Mouse (Mus musculus): Measurements from ENCODE around the gene Agpat3.
"Not testable (repeated sequence)": the region's sequence is repeated elsewhere in the genome, so short reads cannot be mapped to it uniquely, and the experiment has no call there.

The Agpat3 gene

DNA sequence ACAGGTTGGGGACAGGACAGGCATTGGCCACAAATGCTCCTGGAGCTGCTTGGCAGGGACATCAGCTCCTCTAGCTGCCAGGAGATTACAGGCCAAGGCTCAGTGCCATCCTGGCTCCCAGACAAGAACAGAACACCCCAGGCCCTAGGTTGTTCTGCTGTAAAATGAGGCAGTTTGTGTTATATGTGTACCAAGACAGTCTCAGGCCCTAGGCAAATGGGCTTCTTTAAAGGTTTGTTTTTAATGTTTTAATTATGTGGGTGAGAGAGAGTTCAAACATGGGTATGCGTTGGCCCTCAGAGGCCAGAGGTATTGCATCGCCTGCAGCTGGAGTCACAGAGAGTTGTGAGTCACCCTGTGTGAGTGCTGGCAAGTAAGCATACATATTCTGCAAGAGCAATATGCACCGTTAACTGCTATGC, 8.0 kb upstream of the Agpat3 start:
- DNase-seq: no peak

DNA sequence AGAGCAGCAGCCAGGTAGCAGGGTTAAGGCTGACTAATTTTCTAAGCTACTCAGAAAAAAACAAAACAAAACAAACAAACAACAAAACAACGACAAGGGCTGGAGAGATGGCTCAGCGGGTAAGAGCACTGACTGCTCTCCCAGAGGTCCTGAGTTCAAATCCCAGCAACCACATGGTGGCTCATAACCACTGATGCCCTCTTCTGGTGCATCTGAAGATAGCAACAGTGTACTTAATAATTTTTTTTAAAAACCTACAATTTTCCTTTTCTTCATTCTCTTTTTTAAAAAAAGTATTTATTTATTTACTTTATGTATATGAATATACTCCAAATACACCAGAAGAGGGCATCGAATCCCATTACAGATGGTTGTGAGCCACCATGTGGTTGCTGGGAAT, 6.7 kb upstream of the Agpat3 start:
- not testable (repeated sequence) for DNase-seq

GRCm38 (mm10) chr10:78358266-78358665, 6.0 kb upstream of the Agpat3 start:
- no peak for DNase-seq

DNA sequence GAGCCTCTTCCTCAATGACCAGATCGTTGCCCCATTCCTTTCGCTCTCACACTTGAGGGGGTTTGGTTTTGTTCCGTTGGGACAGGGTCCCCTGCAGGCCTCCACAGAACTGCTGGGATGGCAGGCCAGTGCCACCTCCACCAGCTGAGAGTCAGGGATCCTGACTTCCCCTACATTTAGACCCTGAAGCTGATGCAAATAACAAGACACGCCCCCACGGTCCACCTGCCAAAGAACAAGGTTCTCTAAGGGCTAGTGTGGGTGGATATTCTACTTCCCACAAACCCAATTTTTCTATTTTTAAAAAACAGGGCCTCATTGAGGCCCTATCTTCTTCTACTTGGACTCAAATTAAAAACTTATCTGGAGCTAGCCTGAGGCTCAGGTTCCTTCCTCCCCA, 5.5 kb upstream of the Agpat3 start:
- DNase-seq: no peak

DNA sequence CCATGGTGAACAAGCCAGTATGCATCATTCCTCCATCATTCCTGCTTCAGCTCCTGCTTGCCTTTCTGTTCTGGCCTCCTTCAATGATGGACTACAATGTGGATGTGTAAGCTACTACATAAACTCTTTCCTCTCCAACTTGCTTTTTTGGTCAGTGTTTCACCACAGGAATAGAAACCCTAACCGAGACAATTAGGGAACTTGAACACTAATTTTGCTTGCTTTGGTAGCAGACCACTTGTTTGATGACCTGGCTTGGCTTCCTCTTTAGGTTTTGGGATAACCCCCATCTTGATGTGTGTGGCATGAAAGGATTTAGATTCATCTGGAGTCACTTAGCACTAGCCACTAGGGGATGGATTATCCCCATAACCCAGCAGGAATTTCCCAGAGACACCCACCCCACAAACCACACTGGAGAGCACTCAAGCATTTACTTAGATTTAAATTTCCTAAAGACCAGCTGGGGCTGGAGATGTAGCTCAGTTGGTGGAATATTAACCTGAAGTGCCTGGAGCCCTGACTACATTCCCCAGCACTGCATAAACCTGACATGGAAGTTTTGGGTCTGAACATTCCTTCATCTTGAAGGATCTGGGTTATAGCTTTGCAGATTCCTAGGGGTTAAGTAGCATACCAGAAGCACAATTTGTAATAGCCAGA, 3.8 kb upstream of the Agpat3 start:
- no peak for DNase-seq

GRCm38 (mm10) chr10:78353196-78353595, 907 bp upstream of the Agpat3 start:
- no peak for DNase-seq

GRCm38 (mm10) chr10:78352666-78353030, 359 bp upstream of the Agpat3 start:
- no peak for DNase-seq

GRCm38 (mm10) chr10:78351564-78351886, 764 bp downstream of the Agpat3 start:
- DNase-seq: no peak

DNA sequence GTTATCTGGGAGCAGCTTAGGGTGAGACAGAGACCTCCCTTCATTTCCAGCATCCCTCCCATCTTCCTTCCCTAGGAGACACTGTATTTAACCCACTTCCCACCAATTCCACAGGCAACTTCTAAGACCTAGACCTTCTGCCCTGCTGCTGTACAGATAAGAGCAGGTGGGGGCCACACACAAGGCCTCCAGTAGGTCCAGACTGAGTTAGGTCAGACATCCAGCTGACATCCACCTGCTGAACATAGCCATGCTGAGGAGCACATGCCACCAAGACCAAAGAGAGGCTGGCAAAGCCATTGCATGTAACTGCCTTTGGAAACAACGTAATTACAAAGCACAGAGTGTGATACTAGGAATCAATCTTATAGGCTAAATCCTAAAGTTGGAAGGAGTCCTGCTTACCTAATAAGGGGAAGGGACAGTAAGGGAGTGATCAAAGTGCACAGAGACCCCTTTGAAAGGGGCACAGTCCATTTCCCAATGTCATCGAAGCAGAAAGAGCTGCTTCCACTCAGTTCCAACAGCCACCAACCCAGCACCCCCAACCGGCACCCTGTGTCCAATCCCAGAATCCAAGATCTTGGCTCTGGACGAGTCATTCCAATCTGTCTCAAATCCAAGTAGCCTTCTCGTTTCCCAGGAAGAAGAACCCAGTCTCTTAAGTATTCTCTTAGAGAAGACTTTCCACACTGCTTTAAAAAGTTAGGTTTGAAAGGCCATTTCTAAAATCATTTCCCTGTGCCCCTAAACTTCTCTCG, 1.3 kb downstream of the Agpat3 start:
- DNase-seq: no peak

- no peak for DNase-seq
Observed at GRCm38 (mm10) chr10:78349464-78350165, 2.7 kb downstream of the Agpat3 start.

- no peak for DNase-seq
Observed at GRCm38 (mm10) chr10:78348211-78348610, 4.1 kb downstream of the Agpat3 start.

GRCm38 (mm10) chr10:78347486-78347885, 4.8 kb downstream of the Agpat3 start:
- DNase-seq: no peak

GRCm38 (mm10) chr10:78345466-78345865, 6.8 kb downstream of the Agpat3 start:
- DNase-seq: no peak

DNA sequence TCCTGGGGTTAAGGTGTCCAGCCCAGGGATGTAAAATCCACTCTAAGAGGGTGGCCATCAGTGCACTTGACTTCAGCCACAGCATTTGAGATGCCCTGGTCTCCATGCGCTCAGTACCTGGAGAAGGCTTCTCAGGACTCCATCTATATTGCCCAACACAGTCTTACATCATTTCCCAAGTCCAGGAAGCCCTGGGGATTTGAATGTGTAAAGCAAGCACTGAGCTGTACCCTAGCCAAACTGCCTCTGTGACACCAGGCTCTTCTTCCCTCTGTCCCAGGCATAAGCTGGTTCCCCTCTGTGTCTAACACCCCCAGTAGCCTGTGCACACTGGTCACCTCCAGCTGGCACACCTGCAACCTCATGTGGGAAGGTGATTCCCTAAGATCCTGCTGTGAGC, 10.2 kb downstream of the Agpat3 start:
- DNase-seq: no peak

- DNase-seq: peak; percentile 66
Observed at GRCm38 (mm10) chr10:78338180-78338579, 14.1 kb downstream of the Agpat3 start.

DNA sequence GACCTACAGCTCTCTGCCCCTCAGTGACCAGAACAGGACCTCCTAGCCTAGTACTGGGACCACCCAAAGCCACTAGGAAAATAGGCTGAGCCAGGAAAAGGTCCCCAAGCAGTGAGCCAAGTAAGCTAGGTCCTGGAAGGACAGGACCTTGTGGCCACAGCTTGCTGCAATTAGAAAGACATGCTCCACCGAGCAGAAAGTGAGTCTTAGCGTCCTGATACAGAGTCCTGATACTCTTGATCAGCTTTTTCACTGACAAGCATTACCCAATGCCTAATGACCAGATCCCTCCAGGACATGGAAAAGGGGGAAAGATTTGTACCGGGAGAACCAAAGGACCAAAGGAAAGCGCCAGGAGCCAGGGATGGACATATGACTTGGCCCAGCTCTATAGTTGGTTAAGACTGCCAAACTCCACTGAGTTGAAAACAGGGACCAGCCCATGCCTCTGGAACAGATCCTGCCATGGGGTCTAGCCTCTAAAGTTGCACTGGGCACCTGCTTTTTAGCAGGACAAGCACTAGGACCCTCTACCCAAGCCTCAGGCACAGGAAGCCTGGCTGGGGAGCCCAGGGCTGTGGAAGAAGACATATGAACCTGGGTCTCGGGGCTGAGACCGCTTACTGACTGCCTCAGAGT, 17.2 kb downstream of the Agpat3 start:
- no peak for DNase-seq

DNA sequence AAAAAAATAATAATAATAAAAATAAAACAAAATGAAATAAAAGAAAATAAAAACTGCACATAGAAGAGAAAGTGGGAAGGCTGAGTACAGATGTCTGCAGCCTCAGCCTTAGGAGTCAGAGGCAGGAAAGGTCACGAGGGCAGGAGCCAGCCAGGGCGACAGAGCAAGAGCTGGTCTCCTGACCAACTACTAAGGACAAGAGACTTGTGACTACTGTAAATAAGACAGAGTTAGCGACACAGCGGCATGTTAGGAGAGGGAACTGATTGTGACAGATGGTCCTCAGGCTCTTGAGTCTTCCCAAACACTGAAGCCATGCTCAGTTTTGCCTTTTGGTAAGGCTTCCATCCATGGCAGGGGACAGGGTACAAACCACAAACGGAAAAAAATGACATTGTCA, 20.7 kb downstream of the Agpat3 start:
- no peak for DNase-seq

GRCm38 (mm10) chr10:78329305-78329704, 23.0 kb downstream of the Agpat3 start:
- no peak for DNase-seq

GRCm38 (mm10) chr10:78328011-78328575, 24.2 kb downstream of the Agpat3 start:
- DNase-seq: no peak

GRCm38 (mm10) chr10:78325916-78326647, 26.2 kb downstream of the Agpat3 start:
- no peak for DNase-seq

- DNase-seq: no peak
Observed at GRCm38 (mm10) chr10:78324556-78325164, 27.6 kb downstream of the Agpat3 start.

All from right cerebral cortex, adult 18-20 months (tissue).